Mouse (Mus musculus): ENCODE measurements around the gene Mtg1.
"Not testable (repeated sequence)": the region's sequence is repeated elsewhere in the genome, so short reads cannot be mapped to it uniquely, and the experiment has no call there.

Mtg1 gene

DNA sequence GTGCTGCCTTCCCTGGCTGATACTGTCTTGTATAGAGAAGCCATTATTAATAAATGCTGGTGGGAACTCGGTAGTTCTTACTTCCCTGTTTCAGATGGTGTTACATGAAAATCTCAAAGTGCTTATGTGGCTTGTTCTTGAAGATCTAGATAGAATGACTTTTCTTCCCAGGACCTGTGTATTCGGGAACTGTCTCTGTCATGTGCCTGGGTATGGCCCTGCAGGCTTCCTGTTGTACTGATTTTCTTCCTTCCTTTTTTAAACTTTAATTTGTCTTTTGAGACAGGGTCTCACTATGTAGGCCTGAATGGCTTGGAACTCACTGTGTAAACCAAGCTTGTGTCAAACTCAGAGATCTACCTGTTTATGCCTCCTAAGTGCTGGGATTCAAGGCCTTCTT is 9.5 kb upstream of the Mtg1 start:
- no peak for DNase-seq (ENCODE audit: low read depth)

DNA sequence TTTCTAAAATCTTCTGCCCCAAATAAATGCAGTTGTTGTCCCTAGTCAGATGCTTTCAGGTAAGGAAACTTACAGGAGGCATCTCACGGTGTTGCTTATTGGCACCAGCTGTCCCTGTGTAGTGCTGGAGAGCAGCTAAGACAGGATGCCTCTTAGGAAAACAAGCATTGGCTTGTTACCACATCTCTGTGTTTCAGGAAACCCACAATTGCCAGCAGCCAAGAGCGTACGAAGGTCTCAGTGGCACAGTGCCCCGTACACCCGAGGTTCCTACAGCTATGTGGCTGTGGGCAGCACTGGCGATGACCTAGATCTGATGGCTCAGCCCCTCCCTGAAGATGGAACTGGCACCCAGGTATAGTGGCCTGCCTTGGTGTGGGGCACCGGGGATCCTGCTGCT is 5.2 kb upstream of the Mtg1 start:
- not testable (repeated sequence) for DNase-seq (ENCODE audit: low read depth)

DNA sequence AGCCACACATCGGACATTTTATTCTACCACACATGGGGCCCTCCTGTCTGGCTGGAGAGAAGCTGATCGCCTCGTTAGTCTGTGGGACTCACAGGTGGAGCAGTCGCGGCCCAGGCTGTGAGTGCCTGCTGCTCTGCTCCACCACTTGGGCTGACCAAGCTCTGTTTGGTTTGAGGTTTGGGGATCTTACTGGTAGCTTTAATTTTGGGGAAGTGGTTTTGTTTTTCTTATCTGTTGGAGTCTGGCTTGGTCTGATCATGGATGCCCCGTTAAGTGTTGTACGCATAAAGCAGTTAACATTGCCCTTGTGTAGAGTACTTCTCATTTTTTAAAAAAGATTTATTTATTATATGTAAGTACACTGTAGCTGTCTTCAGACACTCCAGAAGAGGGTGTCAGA is 3.3 kb upstream of the Mtg1 start:
- DNase-seq (ENCODE audit: low read depth): not testable (repeated sequence)

DNA sequence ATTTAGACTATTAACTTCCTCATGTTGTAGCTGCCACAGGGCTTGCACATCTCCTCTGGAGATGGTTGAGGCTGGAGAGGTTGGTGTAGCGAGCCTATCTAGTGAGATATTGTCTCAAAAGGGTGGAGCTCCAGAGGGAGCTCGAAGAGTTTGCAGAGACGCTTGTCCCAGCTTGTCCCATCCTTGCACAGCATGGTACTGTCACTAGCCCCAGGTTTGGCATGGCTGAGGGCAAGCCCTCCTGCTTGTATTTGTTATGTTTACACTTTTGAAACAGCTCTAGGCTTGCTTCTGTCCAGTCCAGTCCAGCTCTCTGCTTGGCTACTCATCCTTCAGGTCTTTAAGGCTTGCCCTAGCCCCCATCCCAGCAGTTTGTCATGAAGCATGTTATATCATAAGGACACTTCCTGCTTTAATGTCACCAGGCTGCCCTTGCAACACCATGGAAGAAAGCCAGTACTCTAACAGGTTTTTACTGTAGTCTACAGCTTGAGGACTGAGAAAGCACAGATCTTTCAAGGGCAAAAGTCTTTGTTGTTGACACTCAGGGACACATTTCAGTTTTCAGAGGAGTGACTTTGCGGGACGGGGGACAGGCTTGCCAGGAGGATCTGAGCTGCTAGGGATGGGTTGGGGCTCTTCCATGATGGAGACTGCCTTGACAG is 2.1 kb upstream of the Mtg1 start:
- no peak for DNase-seq (ENCODE audit: low read depth)

DNA sequence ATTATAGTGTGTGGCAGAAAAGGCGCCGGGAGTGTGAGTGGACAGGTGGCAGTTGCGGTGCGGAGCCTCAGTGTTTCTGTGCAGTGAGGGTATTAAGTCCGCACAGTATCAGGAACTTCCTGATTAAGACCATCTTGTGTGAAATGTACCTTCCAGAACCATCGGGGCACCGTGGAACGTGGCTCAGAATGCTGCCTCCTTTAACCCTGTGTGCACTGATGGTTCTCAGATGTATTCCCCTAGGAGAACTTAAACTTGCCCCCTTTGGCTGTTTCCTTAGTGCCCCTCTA is 602 bp downstream of the Mtg1 start:
- no peak for DNase-seq (ENCODE audit: low read depth)

DNA sequence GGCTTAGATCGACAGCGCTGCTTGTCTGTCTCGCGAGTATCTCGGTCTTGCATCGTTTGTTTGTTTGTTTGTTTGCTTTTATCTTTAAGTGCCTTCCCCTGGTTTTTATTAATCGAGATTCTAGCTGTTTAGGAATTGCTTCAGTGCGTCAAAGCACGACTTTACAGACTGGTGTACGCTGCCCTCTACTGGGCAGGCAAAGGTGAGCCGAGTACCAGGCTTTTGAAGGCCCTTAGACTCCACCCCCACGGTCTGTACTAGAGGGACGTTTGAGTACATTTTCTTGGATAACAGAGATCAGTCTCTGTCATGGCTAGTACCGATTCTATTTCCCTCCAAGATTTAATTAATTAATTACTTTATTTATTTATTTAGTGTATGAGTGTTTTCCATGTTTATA is 4.0 kb downstream of the Mtg1 start:
- peak; percentile 86 for DNase-seq (ENCODE audit: low read depth)

DNA sequence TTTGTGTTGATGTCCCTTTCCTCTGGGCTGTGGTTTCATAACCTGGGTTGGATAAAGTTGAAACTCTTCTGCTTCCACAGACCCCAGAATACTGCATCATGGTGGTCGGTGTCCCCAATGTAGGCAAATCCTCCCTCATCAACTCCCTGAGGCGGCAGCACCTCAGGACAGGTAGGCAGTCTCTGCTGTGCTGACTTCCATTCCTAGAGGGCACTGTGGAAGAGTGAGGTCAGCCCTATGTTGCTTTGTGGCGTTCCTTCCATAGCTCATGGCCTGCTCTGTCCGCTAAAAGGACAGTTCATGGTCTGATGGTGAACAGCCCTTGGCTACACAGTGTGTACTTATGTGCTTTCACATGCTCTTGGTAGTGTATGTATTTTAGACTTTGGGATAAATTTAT is 7.2 kb downstream of the Mtg1 start:
- no peak for DNase-seq (ENCODE audit: low read depth)

DNA sequence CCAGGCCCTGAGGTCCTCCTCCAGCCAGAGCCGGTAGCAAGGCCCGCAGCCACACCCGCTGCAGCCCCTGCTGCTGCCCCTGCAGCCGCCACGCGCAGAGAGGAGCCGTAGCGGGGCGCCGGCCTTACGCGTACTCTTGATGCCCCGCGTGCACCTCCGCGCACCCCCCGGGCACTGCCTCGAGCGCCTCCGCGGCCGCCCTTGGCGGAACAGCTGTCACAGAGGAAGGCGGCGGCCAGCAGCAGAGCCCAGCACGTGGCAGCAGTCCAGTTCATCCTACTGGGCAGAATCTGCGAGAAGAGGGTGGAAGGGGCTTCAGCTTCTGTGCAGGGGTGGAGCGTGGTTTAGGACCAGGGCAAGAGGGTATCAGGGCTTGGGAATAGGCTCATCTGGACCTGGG is 16.0 kb downstream of the Mtg1 start:
- DNase-seq (ENCODE audit: low read depth): no peak

DNA sequence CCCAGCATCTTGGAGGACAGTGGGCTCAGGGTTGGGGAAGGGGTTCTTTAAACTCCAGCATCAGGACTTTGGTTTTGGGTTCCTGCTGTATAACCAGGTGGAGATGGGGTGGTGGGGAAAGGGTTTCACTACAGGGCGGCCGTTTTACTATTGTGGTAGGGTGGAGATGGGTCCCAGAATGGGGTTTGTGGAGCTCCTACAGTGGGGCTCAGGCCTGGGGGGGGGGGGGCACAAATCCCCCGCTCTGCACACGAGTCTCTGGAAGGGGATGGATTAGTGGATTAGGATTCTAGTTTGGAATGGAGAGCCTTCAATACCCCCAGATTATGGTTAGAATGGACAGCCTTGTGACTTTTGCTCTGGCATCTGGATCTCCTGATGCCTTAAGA is 16.5 kb downstream of the Mtg1 start:
- no peak for DNase-seq (ENCODE audit: low read depth)

DNA sequence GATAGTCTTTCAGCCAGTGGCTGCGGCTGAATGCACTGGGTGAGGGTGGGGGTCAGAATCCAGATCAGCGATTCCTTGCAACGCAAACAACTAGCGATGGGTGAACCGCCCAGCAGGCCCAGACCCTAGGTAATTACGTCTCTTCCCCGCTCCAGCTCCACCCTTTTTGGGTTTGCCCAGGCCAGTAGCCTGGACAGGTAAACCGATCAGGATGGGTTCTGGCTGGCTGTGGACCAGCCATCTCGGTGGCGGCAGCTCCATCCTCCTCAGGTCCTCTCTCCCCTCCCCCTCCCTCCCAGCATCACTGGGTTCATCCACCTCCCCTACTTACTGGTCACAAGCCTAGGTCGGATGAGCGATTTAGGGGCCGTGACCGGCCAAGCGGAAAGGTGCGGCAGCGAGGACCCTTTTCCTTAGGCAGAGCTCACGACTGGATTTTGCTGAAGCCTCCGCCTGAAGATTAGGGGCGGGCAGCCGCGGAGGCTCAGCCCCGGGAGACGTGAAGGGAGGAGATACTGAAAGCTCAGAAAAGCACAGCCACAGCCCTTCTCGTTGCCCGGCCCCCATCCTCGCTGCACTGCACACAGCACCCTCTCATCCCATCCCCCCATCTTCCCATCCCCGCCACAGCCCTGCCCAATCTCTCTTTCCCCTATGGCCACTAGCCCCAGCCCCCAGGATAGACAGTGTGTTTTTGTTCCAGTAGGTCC is 17.0 kb downstream of the Mtg1 start, which contains the start of gene Sprn:
Sprn (minus strand) TSS at position 660 of the 710 bp plus-strand sequence.
- no peak for DNase-seq (ENCODE audit: low read depth)

DNA sequence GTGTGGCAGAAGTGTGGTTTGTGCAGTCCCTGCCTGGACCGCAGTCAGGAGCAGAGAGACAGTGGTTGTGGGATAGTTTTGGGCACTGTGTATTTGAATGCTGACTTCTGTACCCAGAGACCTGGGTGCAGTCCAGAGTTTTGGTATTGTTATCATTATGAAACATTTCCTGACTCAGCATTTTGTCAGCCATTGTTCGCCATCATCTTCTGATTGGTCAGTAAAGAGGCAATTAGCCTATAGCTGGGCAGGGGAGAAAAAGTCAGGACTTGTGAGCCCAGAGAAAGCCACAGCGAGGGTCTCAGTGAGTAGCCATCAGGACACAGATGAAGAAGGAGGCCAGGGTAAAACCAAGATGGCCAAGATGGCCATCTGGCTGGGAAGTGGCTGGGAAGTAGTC is 23.0 kb downstream of the Mtg1 start:
- no peak for DNase-seq (ENCODE audit: low read depth)

DNA sequence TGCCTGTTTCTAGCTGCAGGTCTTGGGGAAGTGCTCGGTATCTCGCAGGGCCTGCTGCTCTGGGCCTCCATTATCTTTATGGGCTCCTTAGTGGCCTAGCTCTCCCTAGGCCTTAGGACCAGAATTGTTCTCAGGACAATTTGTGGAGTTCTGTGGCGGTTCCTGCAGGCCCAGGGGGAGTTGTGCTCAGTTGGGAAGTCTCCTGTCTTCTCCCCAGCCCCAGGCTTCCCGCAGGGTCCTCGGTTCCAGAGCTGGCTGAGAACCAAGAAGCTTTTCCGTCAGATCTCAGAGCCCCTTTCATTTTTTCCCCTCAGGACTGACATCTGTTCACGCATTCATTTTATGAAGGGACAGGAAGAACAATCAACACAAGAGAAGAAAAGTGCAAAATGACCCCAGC is 27.3 kb downstream of the Mtg1 start, which contains the start of gene Olfr522:
Olfr522 (minus strand) TSS at position 101 of the 400 bp plus-strand sequence.
- no peak for DNase-seq (ENCODE audit: low read depth)

DNA sequence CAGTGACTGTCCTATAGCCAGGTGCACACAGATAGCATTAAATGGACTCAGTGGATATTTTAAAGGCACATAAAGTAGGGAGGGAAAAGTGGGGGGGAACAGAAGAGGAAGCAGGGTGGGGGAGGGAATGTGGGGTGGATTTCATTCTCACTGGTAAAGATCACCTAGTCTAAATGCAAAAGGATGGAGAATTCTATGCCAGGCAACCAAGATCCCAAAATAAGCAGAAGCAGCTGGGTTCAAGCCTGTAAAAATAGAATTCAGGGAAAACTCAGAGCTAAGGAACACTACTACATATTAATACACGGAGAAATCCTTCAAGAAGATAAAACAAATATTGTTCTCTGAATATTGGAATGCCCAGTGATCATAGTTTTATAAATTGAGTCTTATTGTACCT is 30.6 kb downstream of the Mtg1 start:
- DNase-seq (ENCODE audit: low read depth): no peak

DNA sequence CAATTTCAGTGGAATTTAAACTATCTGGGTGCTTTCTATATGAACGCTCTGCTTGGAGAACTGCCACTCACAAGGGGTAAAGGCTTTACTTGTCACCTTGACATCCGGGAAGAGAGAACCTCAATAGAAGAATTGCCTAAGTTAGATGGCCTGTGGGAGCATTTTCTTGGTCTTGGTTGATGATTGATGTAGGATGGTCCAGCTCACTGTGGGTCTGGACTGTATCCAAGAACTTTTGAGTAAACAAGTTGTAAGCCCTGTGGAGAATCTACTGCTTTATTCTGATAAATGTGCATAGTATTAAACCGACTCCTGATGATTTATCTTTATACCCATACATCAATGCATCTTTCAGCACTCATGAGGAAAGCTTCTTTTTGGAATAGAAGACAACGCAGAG is 32.0 kb downstream of the Mtg1 start:
- no peak for DNase-seq (ENCODE audit: low read depth)

DNA sequence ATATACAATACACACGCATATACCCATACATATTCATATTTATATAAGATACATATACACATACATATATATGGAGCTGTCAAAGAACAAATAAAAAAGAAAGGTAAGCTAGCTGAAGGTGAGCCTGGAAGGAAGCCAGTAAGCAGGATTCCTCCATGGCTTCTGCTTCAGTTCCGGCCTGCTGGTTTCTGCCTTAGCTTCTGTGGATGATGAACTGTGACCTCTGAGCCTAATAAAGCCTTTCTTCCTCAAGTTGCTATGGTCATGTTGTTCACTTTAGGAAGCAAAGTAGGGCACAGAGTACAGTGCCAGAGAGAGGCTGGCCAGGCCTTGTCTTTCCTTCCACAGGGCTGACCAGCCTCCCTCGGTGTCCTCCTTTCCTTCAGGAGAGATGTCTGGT is 33.5 kb downstream of the Mtg1 start:
- no peak for DNase-seq (ENCODE audit: low read depth)

DNA sequence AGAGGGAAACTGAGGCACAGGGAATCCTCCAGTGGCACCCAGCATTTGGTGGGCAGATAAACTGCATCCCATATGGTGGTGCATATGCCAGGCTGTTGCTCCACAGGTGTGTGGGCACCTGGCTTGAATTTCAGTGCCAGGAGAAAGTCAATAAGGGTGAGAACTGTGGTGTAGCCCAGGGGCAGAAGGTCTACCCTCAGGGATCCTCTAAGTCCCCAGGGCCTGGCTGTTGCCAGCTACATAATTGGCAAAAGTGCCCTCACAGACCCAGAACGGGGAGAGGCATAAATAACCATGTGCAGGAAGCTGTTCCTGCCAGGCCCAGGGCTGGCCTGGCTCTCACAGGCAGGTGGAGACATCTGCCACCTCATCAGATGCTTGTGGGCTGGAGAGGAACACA is 35.6 kb downstream of the Mtg1 start, which contains the start of gene Olfr523:
Olfr523 (plus strand) TSS at position 282 of the 400 bp plus-strand sequence.
- DNase-seq (ENCODE audit: low read depth): no peak

DNA sequence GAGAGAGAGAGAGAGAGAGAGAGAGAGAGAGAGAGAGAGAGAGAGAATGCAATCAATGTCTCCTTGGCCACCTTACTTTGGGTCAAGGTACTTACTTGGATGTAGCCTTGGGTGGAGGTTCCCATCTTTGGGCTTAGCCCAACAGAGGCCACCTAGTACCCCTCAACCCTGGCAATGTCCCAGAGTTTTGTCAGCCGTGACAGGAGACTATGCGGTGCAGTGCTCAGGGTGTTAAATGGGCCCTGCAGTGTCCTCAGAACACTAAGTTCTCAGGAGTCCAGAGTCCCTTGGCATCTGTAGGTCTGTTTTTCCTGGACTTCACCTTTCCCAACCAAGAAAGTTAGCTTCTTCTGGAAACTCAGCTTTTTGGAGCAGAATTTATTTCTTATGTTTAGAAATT is 41.8 kb downstream of the Mtg1 start:
- no peak for DNase-seq (ENCODE audit: low read depth)

DNA sequence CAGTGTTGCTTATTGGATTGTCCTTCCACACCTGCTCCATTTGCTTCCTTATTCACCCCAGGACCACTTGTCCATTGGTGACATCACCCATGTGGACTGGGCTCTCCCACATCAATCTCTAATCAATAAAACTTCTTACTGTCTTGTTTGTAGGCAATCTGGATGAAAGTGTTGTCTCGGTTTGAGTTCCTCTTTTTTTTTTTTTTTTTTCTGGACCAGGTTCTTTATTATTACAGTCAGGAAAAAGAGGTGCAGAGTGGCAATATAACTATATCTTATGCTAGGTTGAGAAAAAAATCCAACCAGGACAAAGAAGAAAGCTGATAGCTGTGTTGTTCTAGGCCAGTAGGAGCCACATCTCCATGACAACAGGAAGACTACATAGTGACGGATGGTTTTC is 43.3 kb downstream of the Mtg1 start:
- no peak for DNase-seq (ENCODE audit: low read depth)

DNA sequence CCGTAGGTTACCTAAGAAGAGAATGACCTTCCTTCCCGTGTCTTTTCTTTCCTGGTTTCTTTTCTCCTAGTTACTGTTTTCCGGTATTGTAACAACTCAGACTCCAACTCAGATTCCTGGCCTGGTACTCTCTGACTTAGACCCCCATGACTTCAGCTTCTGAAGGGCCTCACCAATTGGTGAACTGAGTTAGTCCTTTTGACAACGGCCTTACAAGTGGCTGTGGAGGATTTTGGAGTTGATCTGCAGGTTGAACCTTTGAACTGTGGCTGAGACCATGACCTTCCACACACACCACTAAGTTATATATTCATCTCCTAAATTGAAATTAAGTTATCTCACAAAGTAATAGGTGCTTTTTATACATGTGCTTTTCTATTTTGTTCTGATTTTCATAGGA is 46.8 kb downstream of the Mtg1 start:
- no peak for DNase-seq (ENCODE audit: low read depth)

DNA sequence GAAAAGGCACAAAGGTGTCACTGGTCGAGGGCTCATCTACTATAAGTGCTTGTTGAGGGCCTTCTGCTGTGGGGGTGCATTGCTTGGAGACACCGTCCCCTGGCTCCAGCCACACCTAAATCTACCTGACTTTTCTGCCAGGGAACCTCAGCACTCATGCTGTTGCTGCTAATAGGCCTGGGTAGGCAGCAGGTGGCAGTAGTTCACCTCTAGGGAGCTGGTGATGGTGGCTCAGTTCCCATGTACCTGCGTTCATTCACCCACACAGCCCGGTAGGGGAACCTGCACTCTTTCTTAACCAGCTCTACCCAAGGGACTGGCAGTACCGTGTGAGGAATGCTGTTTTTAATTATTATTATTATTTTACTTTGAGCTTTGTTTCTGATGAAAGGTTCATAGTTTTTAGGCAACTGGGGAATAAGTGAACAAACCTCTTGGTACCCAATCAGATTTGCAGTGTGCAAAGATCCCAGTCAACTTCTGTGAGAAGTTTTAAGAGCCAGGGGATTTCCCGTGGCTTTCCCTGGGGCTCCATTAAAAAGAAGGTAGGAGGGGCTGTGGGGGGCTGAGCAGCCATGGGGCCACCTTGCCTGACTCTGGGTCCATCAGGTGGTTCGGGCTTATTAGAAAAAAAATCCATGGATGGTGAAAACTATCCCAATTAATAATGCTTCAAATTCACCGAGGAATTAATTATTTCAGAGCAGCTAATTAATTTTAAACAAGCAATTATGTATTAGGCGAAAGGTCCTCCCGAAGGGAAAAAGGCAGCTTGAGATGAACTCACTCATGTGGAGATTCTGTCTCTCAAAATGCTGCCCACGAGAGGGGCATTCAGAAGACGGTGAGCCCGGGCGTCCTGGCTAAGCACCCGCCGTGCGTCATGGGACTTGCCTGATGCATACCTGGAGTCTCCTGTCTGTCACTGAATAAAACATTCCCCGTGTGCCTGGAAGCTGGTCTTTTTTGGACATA is 49.6 kb downstream of the Mtg1 start:
- DNase-seq (ENCODE audit: low read depth): peak; percentile 86

DNA sequence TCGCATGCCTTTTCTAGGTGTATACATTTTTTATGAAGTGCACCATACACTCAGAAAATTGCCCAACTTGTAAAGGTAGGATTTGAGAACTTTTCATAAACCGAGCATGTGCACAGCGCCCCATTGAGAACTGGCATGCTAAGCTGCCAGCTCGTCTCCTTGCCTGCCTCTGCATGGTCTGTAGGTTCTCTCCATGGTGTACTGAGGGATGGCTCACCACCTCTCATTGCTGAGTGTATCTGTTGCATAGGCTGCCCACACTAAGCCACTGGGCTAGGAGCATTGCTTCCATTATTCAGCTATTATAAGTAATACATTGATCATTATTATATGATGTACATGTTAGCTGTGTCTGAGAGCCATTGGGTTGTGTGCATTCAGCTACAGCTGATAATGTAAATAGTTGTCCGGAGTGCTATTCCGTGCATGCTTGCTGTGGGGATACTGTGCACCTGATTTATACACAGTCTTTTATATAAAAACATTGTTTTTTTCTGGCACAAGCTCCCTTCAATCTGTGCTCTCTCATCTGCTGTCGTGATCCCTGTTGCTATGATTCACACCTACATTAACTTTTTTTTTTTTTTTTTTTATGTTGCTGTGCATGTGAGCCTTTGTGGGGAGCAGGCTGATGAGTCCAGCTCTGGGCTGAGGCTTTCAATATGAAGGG is 50.5 kb downstream of the Mtg1 start:
- DNase-seq (ENCODE audit: low read depth): peak; percentile 11

Data from naive thymus-derived CD4-positive, alpha-beta T cell, adult 2 months (primary cell).